Mouse (Mus musculus) myocyte (in vitro differentiated cells): Measurements from ENCODE around the gene Cntd1. TPM values are rescaled to one million over a fixed set of nuclear protein-coding genes. Genes with fewer than 3 reads are reported as not detected.

Experiments used
- H3K27me3 ChIP-seq: one replicate; pipeline ENCODE4 v1.6.1; 2011; ENCODE audit not compliant: control insufficient read depth, insufficient read depth, insufficient read length
- H3K36me3 ChIP-seq: one replicate; pipeline ENCODE4 v1.6.1; 2011; ENCODE audit not compliant: control insufficient read depth, insufficient read depth
- H3K4me2 ChIP-seq: one replicate; pipeline ENCODE4 v1.6.1; 2011; ENCODE audit warnings: low read depth, control low read depth
- H3K4me3 ChIP-seq: one replicate; pipeline ENCODE4 v1.5.1; 2011; ENCODE audit warnings: mild to moderate bottlenecking, control low read depth, moderate library complexity
- H3K79me2 ChIP-seq: one replicate; pipeline ENCODE4 v1.6.1; 2011; ENCODE audit not compliant: control insufficient read depth, insufficient read depth
- H3ac ChIP-seq: one replicate; pipeline ENCODE4 v1.6.1; 2011; ENCODE audit not compliant: control insufficient read depth, insufficient read length
- CEBPB ChIP-seq: IDR thresholded peaks from 2 replicates; pipeline ENCODE4 v1.6.1; 2011; ENCODE audit warnings: mild to moderate bottlenecking, moderate library complexity; ENCODE audit not compliant: poor library complexity, insufficient read depth, severe bottlenecking
- E2F4 ChIP-seq: IDR thresholded peaks from one replicate; pipeline ENCODE4 v1.6.1; 2011; ENCODE audit warnings: mild to moderate bottlenecking, control low read depth, moderate library complexity; ENCODE audit not compliant: insufficient read depth
- MAX ChIP-seq: IDR thresholded peaks from one replicate; pipeline ENCODE4 v1.6.1; 2011; ENCODE audit warnings: low read depth, mild to moderate bottlenecking, control low read depth
- MYOD1 ChIP-seq, 3 experiments: IDR thresholded peaks; one replicate each; pipeline ENCODE4 v1.6.1; 2011; ENCODE audit warnings: control low read depth in 2 of 3, low read depth in 2 of 3, mild to moderate bottlenecking in 2 of 3, moderate library complexity in 1 of 3; ENCODE audit not compliant: insufficient read length in 2 of 3, control insufficient read depth in 1 of 3
- MYOG ChIP-seq, 3 experiments: IDR thresholded peaks; one replicate each; pipeline ENCODE4 v1.6.1; 2011; ENCODE audit warnings: control low read depth in 2 of 3, low read depth in 2 of 3, mild to moderate bottlenecking in 2 of 3; ENCODE audit not compliant: insufficient read length in 2 of 3, control insufficient read depth in 1 of 3, insufficient read depth in 1 of 3
- POLR2A ChIP-seq: IDR thresholded peaks from one replicate; pipeline ENCODE4 v1.6.1; 2011; ENCODE audit warnings: low read depth, mild to moderate bottlenecking, control low read depth, moderate library complexity; ENCODE audit not compliant: insufficient read length
- POLR2AphosphoS2 ChIP-seq: IDR thresholded peaks from one replicate; pipeline ENCODE4 v1.6.1; 2011; ENCODE audit warnings: low read depth, control low read depth; ENCODE audit not compliant: insufficient read length
- REST ChIP-seq: IDR thresholded peaks from one replicate; pipeline ENCODE4 v1.6.1; 2011; ENCODE audit warnings: mild to moderate bottlenecking, control low read depth, moderate library complexity; ENCODE audit not compliant: insufficient read depth, insufficient read length
- SRF ChIP-seq: IDR thresholded peaks from one replicate; pipeline ENCODE4 v1.6.1; 2011; ENCODE audit warnings: low read depth; ENCODE audit not compliant: control insufficient read depth, insufficient read length
- TCF12 ChIP-seq: IDR thresholded peaks from one replicate; pipeline ENCODE4 v1.6.1; 2011; ENCODE audit warnings: mild to moderate bottlenecking, control low read depth; ENCODE audit not compliant: poor library complexity, insufficient read depth, severe bottlenecking
- TCF3 ChIP-seq: IDR thresholded peaks from one replicate; pipeline ENCODE4 v1.6.1; 2011; ENCODE audit warnings: low read depth, control low read depth; ENCODE audit not compliant: insufficient read length
- USF1 ChIP-seq: IDR thresholded peaks from one replicate; pipeline ENCODE4 v1.6.1; 2011; ENCODE audit warnings: low read depth, mild to moderate bottlenecking, control low read depth, moderate library complexity
- polyA plus RNA-seq: library from polyadenylated mRNA; unstranded; fragments of >200 nt; fragmentation: generic; extraction: Trizol; gene quantifications from one replicate; pipeline ENCODE4 v1.2.1, GENCODE M21; 2012; ENCODE audit warnings: missing spikeins

Cntd1 gene
- polyA plus RNA-seq, 1 experiment, result 0.07 TPM

DNA sequence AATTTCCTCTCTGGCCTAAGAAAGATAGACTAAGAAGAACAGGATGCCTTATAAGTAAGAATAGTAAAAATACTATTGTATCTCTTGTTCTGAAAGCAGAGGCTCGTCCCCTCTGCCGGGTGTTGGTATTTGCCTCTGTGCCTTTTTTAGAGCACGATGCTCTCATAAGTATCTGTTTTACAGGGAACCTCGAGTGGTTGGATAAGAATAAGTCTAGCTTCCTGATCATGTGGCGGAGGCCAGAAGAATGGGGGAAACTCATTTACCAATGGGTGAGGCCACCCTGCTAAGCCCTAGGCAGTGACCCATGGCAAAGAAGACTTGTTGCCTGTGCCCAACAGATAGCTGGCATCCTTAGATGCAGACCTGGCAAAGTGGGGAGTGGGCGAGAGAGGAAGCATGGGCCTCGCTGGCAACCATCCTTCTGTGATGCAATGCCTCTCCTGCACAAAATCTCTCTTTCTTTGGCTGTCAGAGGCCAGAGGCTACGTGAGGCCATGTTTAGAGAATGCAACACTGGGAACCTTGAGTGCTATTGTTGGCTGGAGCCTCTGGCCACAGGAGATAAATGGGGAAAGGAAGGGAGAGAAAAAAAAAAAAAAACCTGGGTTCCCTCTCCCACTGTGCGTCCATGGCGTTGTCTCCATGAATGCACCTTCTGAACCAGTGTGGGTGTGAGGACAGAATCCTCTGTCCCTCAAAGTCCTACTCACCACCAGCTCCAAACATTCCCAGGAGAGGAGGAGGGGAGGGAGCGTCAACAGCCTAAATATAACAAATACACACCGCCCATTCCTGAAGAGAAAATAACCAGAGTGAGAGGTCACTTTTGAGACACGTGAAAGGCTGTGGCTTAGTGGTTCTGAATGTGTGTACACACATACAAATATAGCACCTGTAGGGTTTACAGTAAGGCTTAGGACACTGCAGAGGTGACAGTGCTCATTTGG, 22.7 kb upstream of the Cntd1 start:
- H3K4me2 ChIP-seq, result no peak overlapping the region

DNA sequence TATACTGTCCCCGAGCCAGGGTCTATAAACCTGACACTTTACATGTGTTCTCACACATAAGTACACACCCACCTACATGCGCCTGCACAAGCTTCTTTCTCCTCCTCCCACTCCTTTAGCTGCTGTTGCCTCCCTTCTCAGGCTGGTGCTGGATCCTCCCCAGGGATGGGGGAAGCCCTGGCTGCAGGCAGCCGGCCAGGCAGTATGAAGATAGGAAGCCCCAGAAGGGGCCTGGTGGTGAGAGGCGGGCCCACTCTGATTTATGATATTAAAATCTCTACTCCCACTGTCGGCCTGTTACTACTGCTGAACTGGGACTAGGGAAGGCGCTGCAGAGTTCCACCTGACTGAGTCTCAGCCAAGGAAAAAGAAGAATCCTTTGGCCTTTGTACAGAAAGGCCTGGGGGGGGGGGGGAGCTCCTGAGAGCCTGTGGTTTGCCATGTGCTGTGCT, 19.5 kb upstream of the Cntd1 start:
- no peak overlapping the region for H3K4me3 ChIP-seq
- no peak overlapping the region for H3K4me2 ChIP-seq
- no peaks in the 10 kb centered on the region for H3K36me3 ChIP-seq
- peaks cover 4% of the 10 kb centered on the region for H3K79me2 ChIP-seq
- peaks cover 34% of the 10 kb centered on the region for H3K27me3 ChIP-seq
- H3ac ChIP-seq, result no peak overlapping the region
- no peak for TF ChIP-seq USF1
- no peak for TF ChIP-seq POLR2A
- TF ChIP-seq SRF, result no peak
- no peak for TF ChIP-seq CEBPB
- TF ChIP-seq TCF12, result no peak
- TF ChIP-seq POLR2AphosphoS2, result no peak

More for the DNA sequence above, 22.7 kb upstream of the Cntd1 start:
- Histone ChIP-seq H3K36me3 (no peaks in the 10 kb centered on the region), H3ac (no peak overlapping the region), H3K27me3 (peaks cover 9% of the 10 kb centered on the region), H3K4me3 (no peak overlapping the region), H3K79me2 (peaks cover 9% of the 10 kb centered on the region)
- TF ChIP-seq REST (no peak), MAX (no peak), POLR2AphosphoS2 (no peak), MYOD1 (IDR thresholded peaks at IDR 0.05; ENCODE audit: control insufficient read depth in 1 of 3, insufficient read length in 2 of 3, low read depth in 2 of 3) (no peak), POLR2A (no peak), CEBPB (no peak), MYOG (IDR thresholded peaks at IDR 0.05; ENCODE audit: control insufficient read depth in 1 of 3, insufficient read depth in 1 of 3, insufficient read length in 2 of 3, low read depth in 2 of 3) (no peak), TCF12 (no peak), TCF3 (no peak), USF1 (no peak), E2F4 (no peak), SRF (no peak)

DNA sequence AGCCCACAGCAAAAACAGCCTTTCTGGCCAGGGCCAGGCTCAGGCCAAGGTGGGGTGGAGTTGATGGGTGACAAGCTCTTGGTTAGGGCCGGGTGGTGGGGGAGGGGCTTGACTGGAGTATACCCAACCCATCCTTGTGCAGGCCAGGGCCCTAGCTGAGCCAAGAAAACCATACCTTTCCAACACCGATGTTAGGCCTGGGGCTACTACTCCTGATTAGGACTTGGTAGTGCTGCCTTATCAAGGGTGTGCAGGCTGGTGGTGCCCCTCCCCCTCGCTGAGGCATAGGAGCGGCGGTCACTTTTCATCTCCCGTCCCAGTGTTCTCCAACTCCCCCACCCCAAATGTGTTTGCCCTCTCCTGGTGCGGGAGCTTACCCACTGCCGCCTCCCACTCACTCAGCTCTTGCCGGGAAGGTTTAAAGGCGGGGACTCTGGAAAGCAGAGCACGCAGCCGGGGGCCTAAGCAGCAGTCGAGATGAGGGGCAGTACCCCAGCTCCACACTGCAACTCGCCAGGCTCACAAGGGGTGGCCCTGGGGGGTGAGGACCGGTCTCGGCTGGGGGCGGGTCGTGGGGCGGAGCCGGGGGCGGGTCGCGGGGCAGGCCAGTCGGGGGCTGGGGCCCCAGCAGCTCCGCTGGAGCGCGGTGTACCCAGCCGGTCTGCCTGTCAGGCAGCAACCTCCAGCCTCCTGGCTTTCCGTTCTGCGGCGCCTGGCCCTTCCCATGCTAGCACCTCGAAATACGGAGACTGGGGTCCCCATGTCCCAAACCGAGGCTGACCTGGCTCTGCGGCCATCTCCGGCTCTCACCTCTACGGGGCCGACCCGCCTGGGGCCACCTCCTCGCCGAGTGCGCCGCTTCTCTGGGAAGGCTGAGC, 18.6 kb upstream of the Cntd1 start, which contains the start of gene Wnk4:
TSS of gene Wnk4 (plus strand) at position 620 of the 878 bp plus-strand sequence.
- Histone ChIP-seq H3K27me3 (peaks cover 40% of the 10 kb centered on the region), H3K4me2 (peak within 1 kb of the TSS; percentile 70), H3ac (no peak within 1 kb of the TSS), H3K79me2 (no peaks in the 10 kb centered on the region), H3K4me3 (no peak within 1 kb of the TSS), H3K36me3 (no peaks in the 10 kb centered on the region)
- TF ChIP-seq TCF3, result no peak
- TF ChIP-seq POLR2AphosphoS2, result peak; percentile 73

DNA sequence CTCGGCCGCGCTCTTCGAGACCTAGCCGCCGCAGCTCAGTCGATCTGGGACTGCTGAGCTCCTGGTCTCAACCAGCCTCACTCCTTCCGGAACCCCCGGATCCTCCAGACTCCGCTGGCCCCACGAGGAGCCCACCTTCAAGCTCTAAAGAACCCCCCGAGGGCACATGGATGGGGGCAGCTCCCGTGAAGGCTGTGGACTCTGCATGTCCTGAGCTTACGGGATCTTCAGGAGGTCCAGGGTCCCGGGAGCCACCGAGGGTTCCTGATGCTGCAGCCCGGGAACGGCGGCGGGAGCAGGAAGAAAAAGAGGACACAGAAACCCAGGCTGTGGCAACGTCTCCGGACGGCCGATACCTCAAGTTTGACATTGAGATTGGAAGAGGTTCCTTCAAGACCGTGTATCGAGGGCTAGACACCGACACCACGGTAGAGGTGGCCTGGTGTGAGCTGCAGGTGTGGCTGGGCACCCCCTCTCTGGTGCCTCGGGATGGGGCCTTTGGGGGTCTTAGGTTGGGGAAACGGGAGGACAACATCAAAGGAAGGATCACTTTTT, 17.9 kb upstream of the Cntd1 start:
- Histone ChIP-seq H3ac (no peak overlapping the region), H3K4me2 (peak overlapping the region; percentile 70), H3K27me3 (peaks cover 42% of the 10 kb centered on the region), H3K79me2 (no peaks in the 10 kb centered on the region), H3K36me3 (no peaks in the 10 kb centered on the region), H3K4me3 (no peak overlapping the region)
- TF ChIP-seq MYOG (IDR thresholded peaks at IDR 0.05; ENCODE audit: control insufficient read depth in 1 of 3, insufficient read depth in 1 of 3, insufficient read length in 2 of 3, low read depth in 2 of 3), result no peak
- no peak for TF ChIP-seq TCF12
- no peak for TF ChIP-seq MAX
- TF ChIP-seq REST, result no peak
- no peak for TF ChIP-seq E2F4
- no peak for TF ChIP-seq CEBPB
- no peak for TF ChIP-seq MYOD1 (IDR thresholded peaks at IDR 0.05; ENCODE audit: control insufficient read depth in 1 of 3, insufficient read length in 2 of 3, low read depth in 2 of 3)
- no peak for TF ChIP-seq USF1
- TF ChIP-seq TCF3, result no peak
- no peak for TF ChIP-seq SRF
- no peak for TF ChIP-seq POLR2A
- TF ChIP-seq POLR2AphosphoS2, result no peak
